Mouse (Mus musculus) bone marrow, adult 2 months (tissue): ENCODE measurements around the gene Nhp2.

ENCODE experiments used
- CTCF ChIP-seq: fragments of 200-500 bp; IDR thresholded peaks from 2 replicates; pipeline ENCODE4 v1.5.1; 2011; ENCODE audit warnings: low read length, control low read depth; ENCODE audit not compliant: control insufficient read depth, insufficient read depth
- POLR2A ChIP-seq: fragments of 200-500 bp; IDR thresholded peaks from 2 replicates; pipeline ENCODE4 v1.6.1; 2011; ENCODE audit warnings: low read depth, mild to moderate bottlenecking, control low read depth, low read length, borderline replicate concordance; ENCODE audit not compliant: control insufficient read depth

GRCm38 (mm10) chr11:51643202-51643601 is 23.7 kb downstream of the Nhp2 start:
- TF ChIP-seq CTCF (no peak), POLR2A (no peak)
